Mouse (Mus musculus): ENCODE data around the gene Arcn1.

DNA sequence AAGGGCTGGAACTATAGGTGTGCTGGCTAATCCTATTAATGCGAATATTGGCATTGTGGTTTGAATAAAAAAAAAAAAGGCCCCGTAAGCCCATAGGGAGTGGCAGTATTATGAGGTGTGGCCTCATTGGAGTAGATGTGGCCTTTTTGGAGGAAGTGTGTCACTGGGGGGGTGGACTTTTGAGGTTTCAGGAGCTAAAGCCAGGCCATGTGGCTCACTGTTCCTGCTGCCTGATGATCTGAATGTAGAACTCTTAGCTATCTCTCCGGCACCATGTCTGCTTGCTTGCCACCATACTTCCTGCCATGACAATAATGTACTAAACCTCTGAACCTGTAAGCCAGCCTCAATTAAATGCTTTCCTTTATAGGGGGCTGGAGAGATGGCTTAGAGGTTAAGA, 20.3 kb downstream of the Arcn1 start:
- TF ChIP-seq USF1 (IDR thresholded peaks at IDR 0.05; ENCODE audit: low read depth) (no peak), CTCF (IDR thresholded peaks at IDR 0.05; ENCODE audit: control insufficient read depth, insufficient read depth, insufficient read length) (no peak), MYOG (IDR thresholded peaks at IDR 0.05; ENCODE audit: control insufficient read depth, extremely low read depth, insufficient read length) (no peak), FOSL1 (IDR thresholded peaks at IDR 0.05; ENCODE audit: insufficient read depth, low read length, poor library complexity, severe bottlenecking) (no peak)

Data from C2C12 (cell line).